Mouse (Mus musculus): ENCODE results near the gene Sap30bp.

Sap30bp gene

DNA sequence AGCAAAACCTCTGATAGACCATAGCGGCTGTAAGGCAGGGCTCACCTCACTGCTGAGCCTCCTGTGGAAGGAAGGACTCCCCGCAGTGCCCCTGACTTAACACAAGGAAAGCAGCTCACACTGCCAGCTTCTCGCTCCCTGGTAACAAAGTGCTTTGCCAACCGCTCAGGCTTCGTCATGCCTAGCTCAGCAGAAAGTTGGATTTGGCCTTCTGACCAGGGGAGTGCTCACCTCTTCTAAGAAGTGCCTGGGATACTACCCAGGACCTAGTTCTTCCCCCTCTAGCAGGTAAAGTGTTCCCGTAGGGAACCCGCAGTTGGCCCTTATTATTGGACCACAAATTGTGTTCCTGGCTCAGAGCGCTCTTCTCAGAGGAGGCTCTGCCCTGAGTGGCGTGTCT is 25.9 kb downstream of the Sap30bp start:
- DNase-seq: no peak

GRCm38 (mm10) chr11:115962651-115963412 is 29.8 kb downstream of the Sap30bp start:
- no peak for DNase-seq

DNA sequence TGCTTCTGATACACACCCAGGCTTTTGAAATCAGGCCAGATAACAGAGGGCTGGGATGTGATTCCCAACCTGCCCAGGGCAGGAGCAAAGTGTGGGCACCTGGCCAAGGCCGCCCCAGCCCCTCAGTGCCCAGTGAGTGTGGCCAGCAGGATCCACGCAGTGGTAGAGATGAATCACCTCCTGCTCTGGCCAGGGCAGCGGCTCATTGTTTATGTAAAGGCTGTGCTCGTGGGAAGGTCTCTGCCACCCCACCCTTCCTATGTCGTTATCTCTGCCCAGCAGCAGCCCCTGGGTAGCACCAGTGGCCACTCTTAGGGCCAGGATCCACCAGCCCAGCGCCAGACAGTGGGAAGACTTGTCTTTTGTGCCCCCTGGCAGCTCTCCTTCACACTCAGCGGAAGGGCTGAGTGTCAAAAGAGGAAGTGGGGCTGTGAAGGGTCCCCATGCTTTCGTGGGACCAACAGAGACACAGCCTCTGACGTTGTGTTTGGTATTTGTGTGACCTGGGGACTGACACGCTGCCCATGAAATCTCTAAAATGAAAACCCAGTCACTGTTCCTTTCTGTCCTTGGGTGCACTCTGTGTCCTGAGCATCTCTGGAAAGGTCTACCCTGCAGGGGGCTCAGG is 32.0 kb downstream of the Sap30bp start:
- peak; percentile 79 for DNase-seq

- DNase-seq: no peak
These were observed 35.8 kb downstream of the Sap30bp start for GRCm38 (mm10) chr11:115968731-115969405.

GRCm38 (mm10) chr11:115970006-115970673 is 37.1 kb downstream of the Sap30bp start:
- no peak for DNase-seq

GRCm38 (mm10) chr11:115971016-115971415 is 37.9 kb downstream of the Sap30bp start:
- no peak for DNase-seq

DNA sequence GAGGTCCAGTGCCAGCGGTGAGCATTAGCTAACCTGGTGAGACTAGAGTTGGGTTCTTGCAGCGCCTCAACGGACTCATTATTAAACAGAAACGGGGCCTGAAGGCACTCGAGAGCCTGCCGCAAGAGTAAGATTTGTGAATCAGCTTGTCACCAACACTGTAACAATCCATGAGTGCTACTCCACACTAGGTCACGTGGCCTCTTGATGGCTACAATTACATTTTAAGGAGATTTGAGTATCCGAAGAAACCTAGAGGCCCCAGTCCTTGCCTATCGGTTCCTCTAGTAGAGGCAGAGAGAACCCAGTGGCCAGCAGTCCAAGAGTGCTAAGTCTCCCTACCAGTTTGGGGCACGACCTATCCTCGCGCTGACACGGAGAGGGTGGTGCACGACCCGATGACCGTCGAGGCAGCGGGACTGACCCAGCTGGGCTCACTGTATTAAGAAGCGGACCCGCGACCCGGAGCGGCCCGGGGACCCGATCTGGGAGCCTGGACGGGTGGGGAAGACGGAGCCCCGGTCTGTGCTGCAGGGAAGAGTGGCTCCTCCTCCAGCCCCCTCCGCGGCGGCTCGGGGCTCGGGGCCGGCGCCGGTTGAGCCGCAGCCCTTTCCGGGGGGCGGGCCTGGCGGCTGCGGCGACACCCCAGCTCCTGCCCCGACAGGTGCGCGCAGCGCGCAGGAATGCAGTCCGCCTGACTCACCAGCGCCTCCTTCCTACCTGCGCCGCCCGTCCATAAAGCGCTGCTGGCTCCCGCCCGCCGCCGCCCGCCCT is 41.4 kb downstream of the Sap30bp start, which contains the start of gene Itgb4:
TSS of gene Itgb4 (plus strand) at position 401 of the 774 bp plus-strand sequence.
- peak; percentile 53 for DNase-seq

DNA sequence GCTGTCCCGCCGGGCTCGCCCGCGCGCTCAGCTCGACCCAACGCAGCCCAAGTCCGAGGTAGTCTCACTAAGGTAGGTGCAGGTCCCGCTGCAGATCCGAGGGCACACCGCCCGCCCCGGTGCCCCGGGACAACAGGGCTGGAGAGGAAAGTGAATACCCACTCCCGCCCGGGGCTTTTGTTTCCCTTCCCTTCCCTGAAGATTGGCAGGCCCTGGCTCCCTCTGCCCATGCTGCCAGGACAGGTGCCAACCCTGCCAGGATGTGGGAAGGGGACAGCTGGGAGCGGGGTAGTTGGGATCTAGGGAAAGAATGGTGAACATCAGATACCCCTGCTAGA is 42.0 kb downstream of the Sap30bp start:
- no peak for DNase-seq

DNA sequence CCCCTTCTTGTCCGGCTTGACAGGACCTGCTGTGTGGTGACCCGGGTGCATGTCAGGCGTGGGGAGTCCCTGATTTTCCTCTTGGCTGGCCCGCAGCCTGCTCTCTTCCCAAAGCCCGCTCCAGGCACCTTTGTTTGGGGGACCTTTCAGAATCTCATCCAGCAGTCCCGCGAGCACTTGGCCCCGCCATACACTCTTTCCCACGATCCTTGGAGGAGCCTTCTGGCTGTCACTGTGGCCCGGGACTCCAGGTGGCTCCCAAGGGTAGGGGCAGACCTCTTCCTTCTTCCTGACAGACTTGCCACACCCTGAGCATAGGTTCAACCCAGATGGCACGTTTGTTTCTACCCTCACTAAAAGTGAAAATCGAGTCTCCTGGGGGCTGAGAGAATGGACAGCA is 42.5 kb downstream of the Sap30bp start:
- no peak for DNase-seq

DNA sequence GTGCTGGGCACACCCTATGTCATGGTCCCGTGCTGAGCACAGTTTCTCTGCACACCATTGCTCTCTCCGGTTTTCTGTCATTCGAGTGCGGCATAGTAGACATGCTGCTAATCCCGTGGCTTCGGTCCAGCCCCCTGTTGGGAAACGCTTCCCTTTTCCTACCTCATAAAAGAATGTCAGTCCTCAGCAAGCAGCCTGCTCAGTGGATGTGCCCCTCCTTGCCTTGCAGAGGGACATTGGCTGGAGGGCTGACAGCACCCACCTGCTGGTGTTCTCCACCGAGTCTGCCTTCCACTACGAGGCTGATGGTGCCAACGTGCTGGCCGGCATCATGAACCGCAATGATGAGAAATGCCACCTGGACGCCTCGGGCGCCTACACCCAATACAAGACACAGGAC is 49.4 kb downstream of the Sap30bp start:
- no peak for DNase-seq

DNA sequence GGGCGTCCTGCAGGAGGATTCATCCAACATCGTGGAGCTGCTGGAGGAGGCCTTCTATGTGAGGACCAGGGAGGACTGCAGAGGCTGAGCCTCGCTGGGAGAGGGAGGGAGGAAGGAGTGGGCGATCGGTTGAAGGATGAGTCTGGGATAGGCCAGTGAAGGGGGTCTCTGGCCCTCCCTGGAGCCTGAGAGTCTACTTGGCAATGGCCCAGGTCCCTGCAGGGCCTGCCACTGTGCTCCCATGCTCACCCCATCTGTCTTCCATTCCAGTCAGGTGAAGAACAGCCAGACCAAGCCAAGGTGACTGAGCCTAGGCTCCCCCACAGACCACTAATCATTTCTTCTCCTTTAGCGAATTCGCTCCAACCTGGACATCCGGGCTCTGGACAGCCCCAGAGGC is 50.2 kb downstream of the Sap30bp start:
- no peak for DNase-seq

DNA sequence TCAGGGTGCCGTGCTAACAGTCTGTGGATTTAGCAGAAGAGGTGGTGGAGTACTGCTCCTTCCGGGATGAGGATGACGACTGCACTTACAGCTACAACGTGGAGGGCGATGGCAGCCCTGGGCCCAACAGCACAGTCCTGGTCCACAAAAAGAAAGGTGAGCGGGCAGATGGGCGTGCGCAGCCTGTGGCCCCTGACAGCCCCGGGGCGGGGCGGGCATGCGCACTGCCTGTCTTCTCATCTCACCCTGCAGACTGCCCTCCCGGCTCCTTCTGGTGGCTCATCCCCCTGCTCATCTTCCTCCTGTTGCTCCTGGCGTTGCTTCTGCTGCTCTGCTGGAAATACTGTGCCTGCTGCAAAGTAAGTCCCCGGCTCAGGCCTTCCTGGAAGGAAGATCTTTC is 56.6 kb downstream of the Sap30bp start:
- no peak for DNase-seq

DNA sequence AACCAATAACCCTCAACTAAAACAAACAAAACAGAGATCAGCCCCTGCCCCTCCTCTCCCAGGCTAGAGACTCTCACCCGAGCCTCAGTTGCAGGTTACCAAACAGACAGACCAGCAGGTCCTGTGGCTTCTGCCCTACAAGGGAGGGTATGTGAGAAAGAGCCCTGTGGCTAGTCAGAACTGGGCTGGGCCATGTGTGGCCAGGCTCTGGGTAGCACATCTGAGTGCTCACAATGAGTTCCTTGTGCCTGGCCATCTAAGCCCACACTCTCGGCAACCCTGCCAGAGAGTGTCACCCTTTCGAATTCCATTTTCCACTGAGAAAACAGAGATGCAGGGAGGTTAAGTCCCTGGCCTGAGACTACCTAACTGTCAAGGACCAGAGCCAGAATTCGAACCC is 59.0 kb downstream of the Sap30bp start:
- DNase-seq: no peak

GRCm38 (mm10) chr11:115995256-115995655 is 62.2 kb downstream of the Sap30bp start:
- no peak for DNase-seq

GRCm38 (mm10) chr11:115997047-115997446 is 64.0 kb downstream of the Sap30bp start:
- DNase-seq: no peak

DNA sequence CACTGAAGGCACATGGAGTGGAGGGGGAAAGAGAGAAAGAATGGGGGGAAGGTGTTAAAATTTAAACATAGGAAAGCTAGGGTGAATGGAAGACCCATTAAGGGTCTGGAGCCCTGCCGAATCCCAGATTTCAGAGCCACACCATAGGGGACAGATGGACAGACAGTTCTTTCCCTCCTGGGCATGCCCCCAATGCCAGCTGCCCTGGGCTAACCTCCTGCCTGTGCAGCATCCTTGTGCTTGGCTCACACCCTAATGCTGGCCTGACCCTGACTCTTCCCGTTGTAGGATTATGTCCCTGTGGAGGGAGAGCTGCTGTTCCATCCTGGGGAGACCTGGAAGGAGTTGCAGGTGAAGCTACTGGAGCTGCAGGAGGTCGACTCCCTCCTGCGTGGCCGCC is 64.6 kb downstream of the Sap30bp start:
- no peak for DNase-seq

DNA sequence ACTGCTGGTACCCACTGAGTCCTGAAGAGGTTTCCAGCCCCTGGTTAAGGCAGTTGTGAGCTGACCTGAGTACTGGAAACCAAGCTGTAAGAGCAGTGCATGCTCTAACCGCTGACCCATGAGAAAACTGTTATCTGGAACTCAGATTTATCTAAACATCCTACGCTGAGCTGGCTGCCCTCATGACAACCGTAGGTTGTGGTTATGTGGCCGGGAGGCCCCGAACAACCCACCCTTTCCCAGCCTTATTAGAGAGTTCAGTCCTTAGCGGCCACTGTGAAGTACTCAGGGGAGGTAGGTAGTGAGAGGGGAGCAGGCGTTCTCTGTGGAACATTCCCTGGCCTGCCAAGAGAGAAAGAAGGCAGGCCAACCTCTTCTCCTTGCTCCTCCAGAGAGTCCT is 65.9 kb downstream of the Sap30bp start:
- DNase-seq: no peak

- peak; percentile 87 for DNase-seq
These were observed 66.6 kb downstream of the Sap30bp start for GRCm38 (mm10) chr11:115999538-116000143.

DNA sequence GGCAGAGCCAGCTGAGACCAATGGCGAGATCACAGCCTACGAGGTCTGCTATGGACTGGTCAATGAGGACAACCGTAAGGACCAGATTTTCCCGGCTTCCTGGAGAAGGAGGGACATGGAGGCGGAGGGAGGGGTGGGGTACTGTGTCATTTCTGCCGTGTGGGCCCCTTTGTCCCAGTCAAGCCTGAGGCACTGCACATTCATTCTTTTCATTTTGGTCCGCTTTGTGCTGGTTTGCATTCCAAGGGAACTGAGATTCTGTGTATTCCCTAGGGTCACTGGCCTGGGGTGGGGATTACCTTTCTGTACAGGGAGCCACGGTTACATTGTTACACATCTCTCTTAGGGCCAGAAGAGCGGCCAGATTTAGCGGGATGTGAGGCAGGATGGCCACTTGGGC is 67.5 kb downstream of the Sap30bp start:
- DNase-seq: no peak

DNA sequence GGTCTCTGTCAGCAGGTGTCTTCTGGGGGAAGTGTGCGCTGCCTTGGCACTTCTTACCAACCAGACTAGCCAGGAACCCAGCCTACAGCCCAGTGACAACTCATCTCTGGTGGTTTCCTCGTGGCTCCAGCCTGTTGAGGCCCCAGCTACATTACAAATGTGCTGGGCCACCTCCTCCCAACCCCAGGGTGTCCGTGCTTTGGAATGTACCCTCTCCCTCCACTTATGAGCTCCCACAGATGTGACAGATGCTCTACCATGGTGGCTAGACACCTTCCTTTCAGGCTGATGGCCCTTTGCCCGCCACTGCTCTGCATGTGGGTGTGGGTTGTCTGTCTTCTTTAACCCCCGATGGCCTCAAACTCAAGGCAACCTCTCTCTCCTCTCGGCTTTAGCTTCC is 68.6 kb downstream of the Sap30bp start:
- no peak for DNase-seq

DNA sequence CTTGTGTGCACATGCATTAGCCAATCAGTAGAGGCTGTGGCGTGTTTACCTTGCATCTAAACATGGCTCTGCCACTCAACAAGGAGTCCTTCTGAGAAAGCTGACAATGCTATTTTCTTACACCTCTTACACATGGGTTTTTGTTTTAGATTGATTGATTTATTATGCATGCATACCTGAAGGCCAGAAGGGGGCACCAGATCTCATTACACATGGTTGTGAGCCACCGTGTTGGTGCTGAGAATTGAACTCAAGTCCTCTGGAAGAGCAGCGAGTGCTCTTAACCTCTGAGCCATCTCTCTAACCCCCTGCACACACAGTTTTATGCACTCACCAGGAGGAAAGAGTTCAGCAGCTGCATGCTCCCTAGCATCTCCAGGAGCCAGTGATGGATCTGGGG is 69.8 kb downstream of the Sap30bp start:
- no peak for DNase-seq

DNA sequence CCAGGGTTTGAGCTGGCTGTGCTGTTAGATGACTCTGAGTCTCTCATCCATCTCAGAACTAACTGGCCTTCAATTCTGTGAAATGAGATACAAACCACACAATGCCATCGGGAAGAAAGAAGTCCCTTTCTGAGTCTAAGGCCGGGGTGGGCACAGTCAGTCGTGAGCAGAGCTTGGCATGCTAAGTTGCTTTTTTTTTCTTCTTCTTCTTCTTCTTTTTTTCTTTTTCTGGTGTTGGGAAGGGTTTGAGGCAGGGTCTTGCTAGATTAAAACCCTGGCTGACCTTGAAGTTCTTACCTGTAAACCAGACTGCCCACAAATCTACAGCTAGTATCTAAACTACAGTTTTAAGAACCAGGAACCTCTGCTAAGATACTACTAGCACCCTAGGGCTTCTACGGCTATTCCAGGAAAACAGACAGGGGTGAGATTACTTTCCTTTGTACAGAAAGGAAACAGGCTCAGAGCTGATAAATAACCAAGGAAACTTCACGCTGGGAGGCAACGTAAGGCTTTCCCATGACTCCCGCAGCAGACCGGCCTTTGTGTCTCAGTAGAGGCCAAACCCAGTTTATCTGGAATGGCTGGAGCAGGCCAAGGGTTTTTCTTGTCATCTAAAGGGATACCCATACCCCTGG is 71.2 kb downstream of the Sap30bp start:
- DNase-seq: no peak
